Mouse (Mus musculus): ENCODE data around the gene Cldn13.
A peak's percentile ranks its signal among the peaks of the same experiment; 100 is the strongest.
"Not testable (repeated sequence)": the region's sequence is repeated elsewhere in the genome, so short reads cannot be mapped to it uniquely, and the experiment has no call there.

Gene Cldn13

GRCm38 (mm10) chr5:134915311-134915710 lies at the start of gene Cldn13:
Gene Cldn13 (minus strand): TSS chr5:134915526.
- DNase-seq, result no peak

- not testable (repeated sequence) for DNase-seq
These were observed 49.3 kb upstream of the Cldn13 start for GRCm38 (mm10) chr5:134964655-134965054.

- DNase-seq, result peak; percentile 53 to 76
These were observed 48.2 kb upstream of the Cldn13 start for GRCm38 (mm10) chr5:134963546-134963945.

GRCm38 (mm10) chr5:134961519-134961918 lies 46.2 kb upstream of the Cldn13 start:
- no peak for DNase-seq

GRCm38 (mm10) chr5:134960430-134960829 lies 45.1 kb upstream of the Cldn13 start:
- DNase-seq, result no peak

- no peak for DNase-seq
These were observed 43.8 kb upstream of the Cldn13 start for GRCm38 (mm10) chr5:134959114-134959513.

DNA sequence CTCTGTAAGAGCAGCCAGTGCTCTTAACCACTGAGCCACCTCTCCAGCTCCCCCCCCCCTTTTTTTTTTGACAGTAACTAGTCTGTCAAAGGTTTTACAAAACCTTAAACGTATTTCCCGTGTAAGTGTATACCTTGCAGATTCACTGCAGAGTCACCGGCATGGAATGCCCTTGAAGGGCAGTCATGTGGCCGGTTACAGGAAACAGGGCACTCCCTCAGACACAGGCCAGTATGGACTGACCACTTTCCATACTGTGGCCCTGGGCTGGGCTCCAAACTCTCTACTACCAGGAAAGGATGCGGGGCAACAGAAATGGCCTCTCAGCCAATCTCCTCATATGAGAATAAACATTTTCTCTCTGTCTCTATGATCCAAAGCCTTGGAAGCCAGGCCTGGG lies 40.2 kb upstream of the Cldn13 start:
- DNase-seq, result no peak

- peak; percentile 81 to 87 for DNase-seq
These were observed 35.9 kb upstream of the Cldn13 start for GRCm38 (mm10) chr5:134951053-134951884.

- no peak for DNase-seq
These were observed 32.7 kb upstream of the Cldn13 start for GRCm38 (mm10) chr5:134948085-134948439.

DNA sequence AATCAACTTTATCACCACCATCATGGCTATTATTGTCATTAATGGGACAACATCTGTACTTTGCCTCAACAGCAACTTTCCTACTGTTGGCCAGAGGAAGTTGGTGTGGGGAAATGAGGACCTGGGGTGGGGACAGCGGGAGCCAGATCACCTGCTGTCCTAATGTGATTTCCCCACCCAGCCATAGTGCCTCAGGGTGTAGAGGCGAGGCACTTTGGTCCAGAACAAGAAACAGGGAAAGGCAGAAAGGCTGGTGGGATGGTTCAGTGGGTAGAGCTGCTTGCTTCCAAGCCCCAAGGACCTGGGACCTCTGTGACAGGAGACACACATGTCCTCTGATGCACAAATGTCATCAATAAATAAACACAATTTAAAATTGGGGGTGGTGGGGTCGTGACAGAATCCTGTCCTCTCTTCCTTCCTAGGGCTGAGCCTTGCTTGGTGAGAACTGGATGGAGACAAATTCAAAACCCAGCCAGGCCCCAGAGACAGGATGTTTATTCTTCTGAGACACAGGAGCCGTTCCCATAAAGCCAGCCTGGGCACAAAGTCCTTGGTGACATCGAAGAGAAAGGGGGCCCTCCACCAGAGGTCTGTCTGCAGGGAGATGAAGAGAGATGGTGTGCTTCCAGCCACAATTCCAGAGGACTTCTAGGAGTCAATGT lies 32.2 kb upstream of the Cldn13 start:
- peak; percentile 27 to 57 for DNase-seq

DNA sequence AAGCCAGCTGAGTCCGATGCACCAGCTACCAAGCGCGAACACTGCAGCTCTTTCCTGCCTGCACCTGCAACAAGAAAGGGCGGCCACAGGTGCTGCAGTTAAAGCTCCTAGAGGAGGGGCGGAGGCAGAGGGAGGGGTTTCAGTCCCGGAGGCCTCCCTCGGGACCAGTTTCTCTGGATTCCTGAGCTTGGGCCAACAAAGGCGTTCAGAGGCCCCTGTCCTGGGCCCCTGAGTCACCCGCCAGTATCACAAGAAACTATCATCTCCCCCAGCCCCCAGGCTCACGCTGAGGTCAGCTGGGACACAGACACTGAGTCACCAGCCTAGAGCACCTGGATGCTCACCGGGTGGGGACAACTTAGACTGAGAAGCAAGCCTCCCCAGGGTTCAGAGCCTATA lies 31.5 kb upstream of the Cldn13 start, which contains the start of gene Cldn4:
Gene Cldn4, minus strand, starts transcription at position 78 of the 399 bp plus-strand sequence.
- peak; percentile 70 to 79 for DNase-seq

GRCm38 (mm10) chr5:134946063-134946856 lies 30.9 kb upstream of the Cldn13 start:
- DNase-seq, result no peak

DNA sequence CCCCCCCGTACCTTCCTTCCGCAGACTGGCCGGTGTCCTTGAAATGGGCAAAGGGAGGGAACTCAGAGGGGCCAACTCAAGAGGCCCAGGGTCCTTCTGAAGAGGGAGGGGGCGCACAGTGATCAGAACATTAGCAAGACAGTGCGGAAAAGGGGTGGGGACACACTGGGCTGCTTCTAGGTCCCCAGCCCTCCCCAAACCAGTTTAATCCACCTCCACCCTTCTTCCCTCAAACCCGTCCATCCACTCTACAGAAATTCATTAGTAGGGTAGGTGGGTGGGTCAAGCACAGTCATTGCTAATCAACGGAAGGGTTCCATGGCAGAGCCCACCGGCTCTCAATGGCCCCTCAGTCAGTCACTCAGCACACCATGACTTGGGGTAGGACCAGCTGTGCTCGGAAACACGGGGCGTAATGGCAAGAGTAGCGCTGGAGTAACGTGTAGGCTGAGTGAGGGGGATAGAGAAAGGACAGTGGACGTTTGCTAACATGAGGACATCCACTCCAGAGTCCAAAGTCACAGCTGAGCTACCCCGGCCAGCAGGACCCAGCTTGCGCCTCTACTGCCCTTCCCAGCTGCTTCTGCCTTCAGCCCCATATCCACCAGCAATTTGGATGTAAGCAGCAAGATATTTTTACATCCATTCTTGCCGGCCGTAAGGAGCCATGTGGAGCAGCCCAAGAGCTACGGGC lies 30.1 kb upstream of the Cldn13 start:
- DNase-seq, result no peak

DNA sequence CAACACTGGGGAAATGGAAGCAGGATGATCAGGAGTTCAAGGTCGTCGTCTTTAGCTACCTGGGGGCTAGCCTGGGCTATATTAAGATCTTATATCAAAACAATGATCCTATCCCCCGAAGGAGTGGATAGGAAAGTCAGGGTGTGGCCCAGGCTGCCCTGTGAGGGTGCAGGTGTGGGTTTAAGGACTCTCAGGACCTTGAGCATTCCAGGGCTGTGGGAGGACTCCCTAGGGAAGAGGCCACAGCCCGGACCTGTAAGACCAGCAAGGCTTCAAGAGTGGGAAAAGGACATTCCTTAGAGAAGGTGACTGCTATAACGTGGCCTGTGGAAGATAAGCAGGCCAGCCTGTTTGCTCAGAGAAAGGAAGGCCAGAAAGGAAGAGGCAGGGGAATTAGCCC lies 28.9 kb upstream of the Cldn13 start:
- DNase-seq, result no peak

GRCm38 (mm10) chr5:134942740-134943139 lies 27.4 kb upstream of the Cldn13 start:
- no peak for DNase-seq

DNA sequence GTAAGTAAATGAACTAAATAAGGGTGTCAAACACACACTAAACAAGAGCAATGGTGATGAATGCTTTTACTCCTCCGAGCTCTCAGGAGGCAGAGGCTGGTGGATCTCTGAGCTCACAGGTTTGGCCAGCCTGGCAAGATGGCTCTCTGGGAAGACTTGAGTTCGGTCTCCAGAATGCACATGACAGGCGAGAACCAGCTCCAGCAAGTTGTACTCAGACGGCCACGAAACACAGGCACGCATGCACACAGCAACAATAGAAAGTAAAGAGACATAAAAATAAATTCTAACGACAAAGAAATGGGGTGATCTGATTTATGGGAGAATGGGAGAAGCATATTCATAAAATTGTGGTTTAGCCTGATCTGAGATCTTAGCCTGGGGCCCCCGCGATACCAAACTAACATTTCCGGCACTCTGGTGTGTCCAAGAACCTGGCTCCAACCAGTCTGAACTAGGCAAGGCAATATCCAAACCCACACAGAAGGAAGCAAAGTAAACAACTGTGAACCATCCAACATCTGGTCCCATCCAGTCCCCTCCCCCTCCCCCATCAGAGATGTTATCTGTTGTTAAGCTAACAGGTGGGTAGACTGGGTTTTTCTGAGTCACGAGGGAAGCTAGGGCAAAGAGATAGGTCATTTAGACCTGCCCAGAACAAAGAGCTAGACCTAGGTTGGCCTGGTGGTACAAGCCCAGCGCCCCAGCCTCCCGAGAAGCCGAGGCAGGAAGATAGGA lies 26.3 kb upstream of the Cldn13 start:
- no peak for DNase-seq

DNA sequence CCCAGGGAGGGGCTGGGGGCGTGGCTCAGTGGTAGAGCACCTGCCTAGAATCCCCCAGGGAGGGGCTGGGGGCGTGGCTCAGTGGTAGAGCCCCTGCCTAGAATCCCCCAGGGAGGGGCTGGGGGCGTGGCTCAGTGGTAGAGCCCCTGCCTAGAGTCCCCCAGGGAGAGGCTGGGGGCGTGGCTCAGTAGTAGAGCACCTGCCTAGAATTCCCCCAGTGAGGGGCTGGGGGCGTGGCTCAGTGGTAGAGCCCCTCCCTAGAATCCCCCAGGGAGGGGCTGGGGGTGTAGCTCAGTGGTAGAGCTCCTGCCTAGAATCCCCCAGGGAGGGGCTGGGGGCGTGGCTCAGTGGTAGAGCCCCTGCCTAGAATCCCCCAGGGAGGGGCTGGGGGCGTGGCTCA lies 24.2 kb upstream of the Cldn13 start:
- DNase-seq, result not testable (repeated sequence)

- no peak for DNase-seq
These were observed 23.7 kb upstream of the Cldn13 start for GRCm38 (mm10) chr5:134939069-134939468.

DNA sequence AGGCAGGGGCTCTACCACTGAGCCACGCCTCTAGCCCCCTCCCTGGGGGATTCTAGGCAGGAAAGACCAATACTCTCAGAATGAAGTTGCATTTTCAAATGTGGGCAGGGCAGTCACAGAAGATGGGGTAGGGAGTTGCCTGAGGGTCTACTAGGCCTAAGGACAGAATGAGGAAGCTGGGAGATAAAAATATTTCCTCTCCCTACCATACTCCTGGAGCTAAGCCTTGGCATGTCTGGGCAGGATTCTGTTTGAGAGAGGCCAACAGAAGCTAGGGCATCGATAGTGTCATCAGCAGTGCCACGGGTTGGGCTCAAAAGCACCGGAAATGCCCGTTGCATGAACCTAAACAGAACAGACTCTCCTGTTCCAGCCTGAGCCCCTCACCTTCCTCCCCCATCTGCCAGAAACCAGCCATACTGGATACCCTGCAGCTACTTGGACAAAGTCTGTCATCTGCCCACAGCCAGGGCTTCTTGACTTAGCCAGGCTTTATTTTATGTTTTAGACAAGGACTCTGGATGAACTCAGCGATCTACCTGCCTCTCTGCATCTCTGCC lies 21.4 kb upstream of the Cldn13 start:
- no peak for DNase-seq

DNA sequence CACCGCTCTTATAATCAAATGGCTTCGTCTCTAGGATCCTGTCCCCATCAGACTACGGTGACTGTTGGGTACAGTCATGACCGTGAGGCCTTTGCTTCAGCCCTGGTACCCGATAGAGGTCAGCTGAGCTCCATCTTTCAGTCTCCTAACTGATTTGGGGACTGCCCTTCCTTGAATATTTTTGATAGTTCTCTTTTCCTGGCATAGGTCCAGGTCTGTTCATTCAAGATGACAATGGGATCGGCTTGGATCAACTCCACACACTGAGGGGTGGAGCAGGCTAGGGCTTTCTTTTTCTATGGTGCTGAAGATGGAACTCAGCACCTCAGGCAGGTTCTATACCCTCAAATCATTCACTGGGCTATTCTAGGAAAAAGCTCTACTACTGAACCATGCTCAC lies 20.7 kb upstream of the Cldn13 start:
- no peak for DNase-seq

DNA sequence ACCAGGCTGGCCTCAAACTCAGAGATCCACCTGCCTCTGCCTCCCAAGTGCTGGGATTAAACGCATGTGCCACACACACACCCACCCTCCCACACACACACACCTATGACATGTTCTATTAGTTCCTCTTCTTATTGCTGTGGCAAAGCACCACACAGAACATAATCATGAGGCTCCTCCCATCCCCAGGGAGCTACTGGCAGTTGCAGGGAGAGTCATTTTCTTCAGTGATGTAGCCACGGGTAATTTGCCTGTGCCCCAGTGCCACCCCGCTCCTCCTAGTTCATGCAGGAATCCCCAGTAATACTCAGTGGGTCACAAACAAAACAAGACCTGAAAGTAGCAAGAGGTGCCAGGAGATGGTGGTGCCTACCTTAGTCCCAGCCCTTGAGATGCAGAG lies 19.3 kb upstream of the Cldn13 start:
- no peak for DNase-seq

DNA sequence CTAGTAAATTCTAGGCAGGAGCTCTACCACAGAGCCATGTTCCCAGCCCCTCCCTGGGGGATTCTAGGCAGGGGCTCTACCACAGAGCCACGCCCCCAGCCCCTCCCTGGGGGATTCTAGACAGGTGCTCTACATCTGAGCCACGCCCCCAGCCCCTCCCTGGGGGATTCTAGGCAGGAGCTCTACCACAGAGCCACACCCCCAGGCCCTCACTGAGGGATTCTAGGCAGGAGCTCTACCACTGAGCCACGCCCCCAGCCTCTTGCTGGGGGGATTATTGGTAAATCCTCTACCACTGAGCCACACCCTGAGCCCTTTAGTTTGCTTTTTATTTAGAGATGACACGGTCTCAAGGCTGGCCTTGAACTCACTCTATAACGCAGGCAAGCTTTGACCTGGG lies 18.4 kb upstream of the Cldn13 start:
- DNase-seq, result not testable (repeated sequence)

All from lung, adult 18-20 months (tissue).